In genomic region chr2:164924100-164924857, GRCm38 (mm10) we compare ENCODE assay signal across 7 mouse cellular contexts. TPM values are rescaled to one million over a fixed set of nuclear protein-coding genes. Genes with fewer than 3 reads are reported as not detected.
DNase-seq lines count a peak whose midpoint lies in the region; ATAC-seq lines count a peak whose summit lies in the region.

No protein-coding gene starts in this region.

- H3K9me3 ChIP-seq in embryonic facial prominence, embryonic 10.5 days, result no peaks in the 10 kb centered on the region
- no peaks in the 10 kb centered on the region for H3K9me3 ChIP-seq in midbrain, embryonic 14.5 days (ENCODE audit: control insufficient read depth, low read length)

- intact Hi-C loops in left cerebral cortex, postnatal 4 days (cut with DNase I), result no loop called here

- no peak overlapping the region for H3K4me3 ChIP-seq in embryonic facial prominence, embryonic 10.5 days
- H3K4me3 ChIP-seq in midbrain, embryonic 14.5 days (replicated peaks; ENCODE audit: low read depth, low read length), result no peak overlapping the region

- no peaks in the 10 kb centered on the region; the same call in 1 of the 2 replicates for H3K27me3 ChIP-seq in embryonic facial prominence, embryonic 10.5 days (replicated peaks; ENCODE audit: low read depth, poor library complexity, severe bottlenecking)
- H3K27me3 ChIP-seq in midbrain, embryonic 14.5 days (ENCODE audit: control insufficient read depth, insufficient read depth, low read length), result no peaks in the 10 kb centered on the region

- DNase-seq in adrenal gland, adult 2 months, result peak; percentile 94
- peak; percentile 77 for DNase-seq in embryonic facial prominence, embryonic 10.5 days (ENCODE audit: low spot score)
- peak; percentile 96 for DNase-seq in kidney, adult 18-20 months
- peak; percentile 86 for DNase-seq in left cerebral cortex, postnatal 4 days
- peak; percentile 89 for DNase-seq in midbrain, embryonic 14.5 days
- DNase-seq in spleen, postnatal 10 days (ENCODE audit: low spot score in 2 of 2), result peak; percentile 65 to 85

- no peak overlapping the region for H3K27ac ChIP-seq in embryonic facial prominence, embryonic 10.5 days (replicated peaks)
- no peak overlapping the region for H3K27ac ChIP-seq in midbrain, embryonic 14.5 days (replicated peaks; ENCODE audit: low read depth, low read length)

- peak; percentile 94 for ATAC-seq in granulocyte monocyte progenitor cell, adult 5-6 weeks (replicated peaks; ENCODE audit: poor library complexity, severe bottlenecking)
- ATAC-seq in midbrain, embryonic 14.5 days (ENCODE audit: low FRiP score, low TSS enrichment), result peak; percentile 66

- H3K9ac ChIP-seq in midbrain, embryonic 14.5 days (replicated peaks; ENCODE audit: low read length), result no peak overlapping the region

- peaks cover 16% of the 10 kb centered on the region for H3K36me3 ChIP-seq in embryonic facial prominence, embryonic 10.5 days (replicated peaks)
- peaks cover 6% of the 10 kb centered on the region for H3K36me3 ChIP-seq in midbrain, embryonic 14.5 days (ENCODE audit: control insufficient read depth, insufficient read depth, low read length)

- H3K4me2 ChIP-seq in midbrain, embryonic 14.5 days (ENCODE audit: low read length), result no peak overlapping the region

- WGBS in embryonic facial prominence, embryonic 10.5 days, result 37% methylated on average over 11 of the region's 11 CpGs
- 30% methylated on average over 11 of the region's 11 CpGs for WGBS in midbrain, embryonic 14.5 days

- H3K4me1 ChIP-seq in embryonic facial prominence, embryonic 10.5 days, result peaks cover 20% of the 10 kb centered on the region
- 0 out of 2 replicates have a peak, but pooled peaks cover 4% of the 10 kb centered on the region for H3K4me1 ChIP-seq in midbrain, embryonic 14.5 days (ENCODE audit: control insufficient read depth, insufficient read depth, low read length)

RNA-seq across cellular contexts. Expression of gene Zfp335, which starts 12.7 kb away (rescaled TPM):
- total RNA-seq in adrenal gland, adult 2 months (2021), result 10 to 100 TPM; 16.7 to 21.9 TPM
- 37.4 TPM in 2 replicates for polyA plus RNA-seq in adrenal gland, adult 2 months (2012; rRNA removed)
- 17.4 and 18.2 TPM in 2 replicates for polyA plus RNA-seq in embryonic facial prominence, embryonic 10.5 days (2016; fragmentation: Nextera tagmentation; extraction: Ambion mirVana)
- 11.5 and 16.3 TPM in 2 replicates for total RNA-seq in granulocyte monocyte progenitor cell, adult 5-6 weeks (2014; fragmentation: Nextera tagmentation)
- 5.6 and 7.5 TPM in 2 replicates for total RNA-seq in granulocyte monocyte progenitor cell, adult 5-6 weeks (2017)
- total RNA-seq in left cerebral cortex, postnatal 4 days (2021), result 10 to 100 TPM; 30.0 to 31.2 TPM
- polyA plus RNA-seq in midbrain, embryonic 14.5 days (2014; fragmentation: Nextera tagmentation; extraction: Ambion mirVana), result 13.9 and 15.5 TPM in 2 replicates

RNA-seq across cellular contexts. Expression of gene Mmp9, which starts 16.3 kb away (rescaled TPM):
- total RNA-seq in adrenal gland, adult 2 months (2021), result 1 to 10 TPM; 1.4 to 2.1 TPM
- 1.6 and 3.4 TPM in 2 replicates for polyA plus RNA-seq in adrenal gland, adult 2 months (2012; rRNA removed)
- polyA plus RNA-seq in embryonic facial prominence, embryonic 10.5 days (2016; fragmentation: Nextera tagmentation; extraction: Ambion mirVana), result 0.28 and 0.77 TPM in 2 replicates
- total RNA-seq in granulocyte monocyte progenitor cell, adult 5-6 weeks (2014; fragmentation: Nextera tagmentation), result 0.95 TPM in 1 of 2 replicates, not detected in the other
- 10.0 and 10.7 TPM in 2 replicates for total RNA-seq in granulocyte monocyte progenitor cell, adult 5-6 weeks (2017)
- total RNA-seq in left cerebral cortex, postnatal 4 days (2021), result 1 to 10 TPM; 2.1 to 2.3 TPM
- polyA plus RNA-seq in midbrain, embryonic 14.5 days (2014; fragmentation: Nextera tagmentation; extraction: Ambion mirVana), result 29.7 and 29.9 TPM in 2 replicates

RNA-seq across cellular contexts. Expression of gene Slc12a5, which starts 36.3 kb away (rescaled TPM):
- 1 to 10 TPM; 3.5 to 5.4 TPM for total RNA-seq in adrenal gland, adult 2 months (2021)
- polyA plus RNA-seq in adrenal gland, adult 2 months (2012; rRNA removed), result 21.4 and 27.6 TPM in 2 replicates
- 1.5 and 1.7 TPM in 2 replicates for polyA plus RNA-seq in embryonic facial prominence, embryonic 10.5 days (2016; fragmentation: Nextera tagmentation; extraction: Ambion mirVana)
- total RNA-seq in granulocyte monocyte progenitor cell, adult 5-6 weeks (2014; fragmentation: Nextera tagmentation), result 0.21 TPM in 1 of 2 replicates, not detected in the other
- total RNA-seq in granulocyte monocyte progenitor cell, adult 5-6 weeks (2017), result 0.43 TPM in 1 of 2 replicates, not detected in the other
- 100 to 1,000 TPM; 158 to 181 TPM for total RNA-seq in left cerebral cortex, postnatal 4 days (2021)
- polyA plus RNA-seq in midbrain, embryonic 14.5 days (2014; fragmentation: Nextera tagmentation; extraction: Ambion mirVana), result 53.8 and 63.0 TPM in 2 replicates

RNA-seq across cellular contexts. Expression of gene Pcif1, which starts 45.2 kb away (rescaled TPM):
- 10 to 100 TPM; 45.1 to 51.6 TPM for total RNA-seq in adrenal gland, adult 2 months (2021)
- polyA plus RNA-seq in adrenal gland, adult 2 months (2012; rRNA removed), result 66.3 and 67.2 TPM in 2 replicates
- polyA plus RNA-seq in embryonic facial prominence, embryonic 10.5 days (2016; fragmentation: Nextera tagmentation; extraction: Ambion mirVana), result 77.2 and 81.2 TPM in 2 replicates
- 36.7 and 50.8 TPM in 2 replicates for total RNA-seq in granulocyte monocyte progenitor cell, adult 5-6 weeks (2014; fragmentation: Nextera tagmentation)
- 21.3 and 27.4 TPM in 2 replicates for total RNA-seq in granulocyte monocyte progenitor cell, adult 5-6 weeks (2017)
- total RNA-seq in left cerebral cortex, postnatal 4 days (2021), result 10 to 100 TPM; 53.9 to 61.4 TPM
- polyA plus RNA-seq in midbrain, embryonic 14.5 days (2014; fragmentation: Nextera tagmentation; extraction: Ambion mirVana), result 92.8 and 99.5 TPM in 2 replicates

Comparison
In these comparisons a context has a peak if more than half of its experiments do, and no peak if none do; other contexts are left out.
1. RNA of gene Slc12a5, which starts 36.3 kb away (total RNA-seq): 158 to 181 TPM in left cerebral cortex, postnatal 4 days; 3.5 to 5.4 TPM in adrenal gland, adult 2 months and 0.21 to 0.43 TPM in granulocyte monocyte progenitor cell, adult 5-6 weeks; every median in the first group is over 10 times any median in the second.
2. Peak in every context shown above with its lines, with median percentiles within 50 percentile points of each other: DNase-seq.